Mouse (Mus musculus): ENCODE results near the gene Cd209e. TPM values are rescaled to one million over a fixed set of nuclear protein-coding genes. Genes with fewer than 3 reads are reported as not detected.
"Not testable (repeated sequence)": the region's sequence is repeated elsewhere in the genome, so short reads cannot be mapped to it uniquely, and the experiment has no call there.

The Cd209e gene
- polyA plus RNA-seq (2015; fragmentation: Nextera tagmentation; extraction: Ambion mirVana) = not detected in 2 replicates

DNA sequence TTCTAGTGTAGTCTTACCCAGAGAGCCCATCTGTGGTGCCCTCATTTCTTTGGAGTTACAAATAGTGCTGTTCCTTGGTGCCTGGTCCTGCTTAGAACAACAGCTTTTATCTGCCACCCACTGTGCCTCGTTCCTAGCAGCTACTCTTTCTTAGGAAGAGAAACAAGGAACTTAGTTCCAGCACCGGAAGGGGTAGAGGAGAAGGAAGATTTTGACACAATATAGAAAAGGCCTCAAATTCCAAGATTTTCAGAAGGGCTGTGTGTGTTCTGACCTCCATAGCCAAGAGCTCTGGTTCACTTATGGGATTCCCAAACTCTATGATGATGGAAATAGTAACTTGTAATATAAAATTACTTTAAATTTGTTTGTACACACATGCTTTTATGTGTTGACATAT is at the start of gene Cd209e:
Gene Cd209e (minus strand): TSS at position 101 of the 400 bp plus-strand sequence.
- no peak within 1 kb of the TSS for H3K4me2 ChIP-seq
- H3K36me3 ChIP-seq = no peaks in the 10 kb centered on the region
- H3K27ac ChIP-seq = no peak within 1 kb of the TSS
- ATAC-seq (ENCODE audit: insufficient number of reproducible peaks, insufficient read depth, low FRiP score, low TSS enrichment, low read depth) = no peak
- H3K4me3 ChIP-seq = no peak within 1 kb of the TSS
- WGBS = 76% methylated on average over 2 of the region's 2 CpGs
- H3K9me3 ChIP-seq = no peaks in the 10 kb centered on the region; the same call in 1 of the 2 replicates
- no peaks in the 10 kb centered on the region for H3K4me1 ChIP-seq
- no peak within 1 kb of the TSS for H3K9ac ChIP-seq
- H3K27me3 ChIP-seq = no peaks in the 10 kb centered on the region

GRCm38 (mm10) chr8:3878455-3878854 is 24.3 kb upstream of the Cd209e start, which contains the start of gene Cd209d:
Gene Cd209d, minus strand, starts transcription at chr8:3878555.
- no peak within 1 kb of the TSS for H3K9ac ChIP-seq
- H3K4me1 ChIP-seq = no peaks in the 10 kb centered on the region
- H3K36me3 ChIP-seq = no peaks in the 10 kb centered on the region
- no peak within 1 kb of the TSS for H3K27ac ChIP-seq
- no peak for ATAC-seq (ENCODE audit: insufficient number of reproducible peaks, insufficient read depth, low FRiP score, low TSS enrichment, low read depth)
- H3K4me2 ChIP-seq = no peak within 1 kb of the TSS
- H3K9me3 ChIP-seq = 0 out of 2 replicates have a peak, but pooled peaks cover 3% of the 10 kb centered on the region
- H3K27me3 ChIP-seq = no peaks in the 10 kb centered on the region
- no peak within 1 kb of the TSS for H3K4me3 ChIP-seq
- 78% methylated on average over 4 of the region's 4 CpGs for WGBS

- H3K9me3 ChIP-seq = 0 out of 2 replicates have a peak, but pooled peaks cover 8% of the 10 kb centered on the region
- no peak overlapping the region for H3K4me2 ChIP-seq
- no peaks in the 10 kb centered on the region for H3K36me3 ChIP-seq
- WGBS = 77% methylated on average over 2 of the region's 2 CpGs
- no peak for ATAC-seq (ENCODE audit: insufficient number of reproducible peaks, insufficient read depth, low FRiP score, low TSS enrichment, low read depth)
- no peak overlapping the region for H3K27ac ChIP-seq
- H3K9ac ChIP-seq = no peak overlapping the region
- no peaks in the 10 kb centered on the region for H3K27me3 ChIP-seq
- no peak overlapping the region for H3K4me3 ChIP-seq
- no peaks in the 10 kb centered on the region for H3K4me1 ChIP-seq
These were observed 22.0 kb upstream of the Cd209e start for GRCm38 (mm10) chr8:3876121-3876520.

DNA sequence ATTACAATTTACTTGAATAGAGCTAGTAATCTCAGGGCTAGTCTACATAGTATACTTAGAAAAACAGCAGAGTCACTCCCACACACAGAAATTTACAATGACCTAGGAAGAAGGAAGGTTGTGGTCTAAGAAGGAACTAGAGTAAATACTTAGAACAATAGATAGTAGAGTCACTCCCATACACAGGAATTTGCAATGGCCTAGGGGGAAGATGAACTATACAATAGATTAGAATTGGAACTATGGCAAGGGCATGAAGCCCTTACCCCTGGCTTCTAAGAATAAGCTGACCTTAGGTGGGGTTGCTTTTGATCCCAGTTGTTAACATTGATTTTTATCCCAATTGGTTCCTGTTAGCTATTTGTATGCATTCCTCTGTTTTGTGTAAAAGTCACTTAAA is 8.6 kb upstream of the Cd209e start:
- peaks cover 13% of the 10 kb centered on the region for H3K9me3 ChIP-seq
- not testable (repeated sequence) for ATAC-seq (ENCODE audit: insufficient number of reproducible peaks, insufficient read depth, low FRiP score, low TSS enrichment, low read depth); H3K4me2 ChIP-seq; H3K36me3 ChIP-seq; H3K27me3 ChIP-seq; H3K4me1 ChIP-seq; H3K4me3 ChIP-seq; H3K27ac ChIP-seq; H3K9ac ChIP-seq

DNA sequence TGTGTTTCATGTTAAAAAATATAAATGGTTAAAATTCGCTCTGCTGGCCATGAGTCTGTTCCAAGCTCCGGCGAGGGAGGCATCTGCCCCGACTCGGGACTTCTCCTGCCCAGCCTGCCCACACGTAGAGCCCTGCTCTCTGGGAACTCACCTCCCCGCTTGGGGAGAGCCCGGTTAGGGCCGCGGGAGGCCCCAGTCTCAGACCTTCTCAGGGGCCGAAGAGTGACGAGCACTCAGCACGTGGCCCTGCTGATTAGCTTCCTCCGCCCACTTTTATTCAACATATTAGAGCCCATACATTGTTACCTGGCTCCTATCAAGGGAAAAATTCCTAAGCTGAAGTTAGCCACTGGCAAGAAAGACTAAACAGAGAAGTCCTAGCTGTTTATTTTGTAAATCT is 51.0 kb downstream of the Cd209e start:
- WGBS = 91% methylated on average over 14 of the region's 14 CpGs
- no peak overlapping the region for H3K4me2 ChIP-seq
- no peaks in the 10 kb centered on the region for H3K27me3 ChIP-seq
- no peaks in the 10 kb centered on the region for H3K36me3 ChIP-seq
- ATAC-seq (ENCODE audit: insufficient number of reproducible peaks, insufficient read depth, low FRiP score, low TSS enrichment, low read depth) = no peak
- H3K9me3 ChIP-seq = peaks cover 24% of the 10 kb centered on the region
- no peak overlapping the region for H3K27ac ChIP-seq
- no peaks in the 10 kb centered on the region for H3K4me1 ChIP-seq
- H3K4me3 ChIP-seq = no peak overlapping the region
- H3K9ac ChIP-seq = no peak overlapping the region

Other genes with a start within 250 kb of the Cd209e start
- 59.2 and 62.2 TPM in 2 replicates for gene Xab2, start 233.0 kb downstream of the Cd209e start, polyA plus RNA-seq (2015; fragmentation: Nextera tagmentation; extraction: Ambion mirVana)
- gene Pet100, start 232.8 kb downstream of the Cd209e start, polyA plus RNA-seq (2015; fragmentation: Nextera tagmentation; extraction: Ambion mirVana) = 100 and 112 TPM in 2 replicates
- 0.56 and 0.72 TPM in 2 replicates for gene Pcp2, start 228.8 kb downstream of the Cd209e start, polyA plus RNA-seq (2015; fragmentation: Nextera tagmentation; extraction: Ambion mirVana)
- 35.8 and 39.3 TPM in 2 replicates for gene Stxbp2, start 223.4 kb downstream of the Cd209e start, polyA plus RNA-seq (2015; fragmentation: Nextera tagmentation; extraction: Ambion mirVana)
- not detected in 2 replicates for gene Retn, start 198.5 kb downstream of the Cd209e start, polyA plus RNA-seq (2015; fragmentation: Nextera tagmentation; extraction: Ambion mirVana)
- 0.27 and 0.40 TPM in 2 replicates for gene Mcemp1, start 188.6 kb downstream of the Cd209e start, polyA plus RNA-seq (2015; fragmentation: Nextera tagmentation; extraction: Ambion mirVana)
- 13.3 and 18.2 TPM in 2 replicates for gene Fcor, start 181.9 kb downstream of the Cd209e start, polyA plus RNA-seq (2015; fragmentation: Nextera tagmentation; extraction: Ambion mirVana)
- gene Trappc5, start 178.0 kb downstream of the Cd209e start, polyA plus RNA-seq (2015; fragmentation: Nextera tagmentation; extraction: Ambion mirVana) = 42.0 and 43.0 TPM in 2 replicates
- 0.27 and 0.37 TPM in 2 replicates for gene Fcer2a, start 160.1 kb downstream of the Cd209e start, polyA plus RNA-seq (2015; fragmentation: Nextera tagmentation; extraction: Ambion mirVana)
- 0.17 and 0.21 TPM in 2 replicates for gene Clec4g, start 133.7 kb downstream of the Cd209e start, polyA plus RNA-seq (2015; fragmentation: Nextera tagmentation; extraction: Ambion mirVana)
- 0.22 TPM in 1 of 2 replicates, not detected in the other for gene Cd209a, start 105.3 kb downstream of the Cd209e start, polyA plus RNA-seq (2015; fragmentation: Nextera tagmentation; extraction: Ambion mirVana)
- not detected in 2 replicates for gene Cd209d, start 24.2 kb upstream of the Cd209e start, polyA plus RNA-seq (2015; fragmentation: Nextera tagmentation; extraction: Ambion mirVana)
- gene Cd209b, start 72.5 kb upstream of the Cd209e start, polyA plus RNA-seq (2015; fragmentation: Nextera tagmentation; extraction: Ambion mirVana) = not detected in 2 replicates
- 0.33 and 0.52 TPM in 2 replicates for gene Cd209c, start 100.4 kb upstream of the Cd209e start, polyA plus RNA-seq (2015; fragmentation: Nextera tagmentation; extraction: Ambion mirVana)

All from embryonic facial prominence, embryonic 13.5 days (tissue).